Mouse (Mus musculus) liver, embryonic 11.5 days (tissue): ENCODE results near the gene Wwox. TPM values are rescaled to one million over a fixed set of nuclear protein-coding genes. Genes with fewer than 3 reads are reported as not detected.

Experiments used
- ATAC-seq: fragments of 200-750 bp; cut with Nextera tagmentation; replicated peaks from 2 replicates; pipeline ENCODE4 v1.8.0; 2017; ENCODE audit warnings: moderate number of reproducible peaks, mild to moderate bottlenecking, moderate TSS enrichment, moderate library complexity; ENCODE audit not compliant: low FRiP score
- DNase-seq: peaks from one replicate; pipeline ENCODE4 v3.0.0-alpha.2; 2017; ENCODE audit warnings: low spot score
- H3K27ac ChIP-seq: fragments of 300-500 bp; sonication (generic); 2 replicates; pipeline ENCODE4 v1.5.1; 2014; ENCODE audit warnings: mild to moderate bottlenecking, low read depth, low read length, control low read depth
- H3K27me3 ChIP-seq: fragments of 300-500 bp; sonication (generic); replicated peaks from 2 replicates; pipeline ENCODE4 v1.6.1; 2014; ENCODE audit warnings: low read length, mixed read lengths; ENCODE audit not compliant: control insufficient read depth, insufficient read depth
- H3K36me3 ChIP-seq: fragments of 300-500 bp; sonication (generic); 2 replicates; pipeline ENCODE4 v1.6.1; 2014; ENCODE audit warnings: mild to moderate bottlenecking, low read length, moderate library complexity, mixed read lengths; ENCODE audit not compliant: control insufficient read depth, insufficient read depth
- H3K4me1 ChIP-seq: fragments of 300-500 bp; sonication (generic); replicated peaks from 2 replicates; pipeline ENCODE4 v1.6.1; 2014; ENCODE audit warnings: low read length, mixed read lengths; ENCODE audit not compliant: control insufficient read depth, insufficient read depth
- H3K4me2 ChIP-seq: fragments of 300-500 bp; sonication (generic); 2 replicates; pipeline ENCODE4 v1.6.1; 2014; ENCODE audit warnings: mild to moderate bottlenecking, control low read depth, moderate library complexity
- H3K4me3 ChIP-seq: fragments of 300-500 bp; sonication (generic); 2 replicates; pipeline ENCODE4 v1.5.1; 2014; ENCODE audit warnings: low read depth, low read length, control low read depth
- H3K9ac ChIP-seq: fragments of 300-500 bp; sonication (generic); 2 replicates; pipeline ENCODE4 v1.6.1; 2014; ENCODE audit warnings: low read depth, low read length, control low read depth
- H3K9me3 ChIP-seq: fragments of 300-500 bp; sonication (generic); 2 replicates; pipeline ENCODE4 v1.6.1; 2016; ENCODE audit warnings: low read length, inconsistent platforms, mixed read lengths; ENCODE audit not compliant: control insufficient read depth
- WGBS: fragments of 180-500 bp; shearing (Covaris S2); extraction: QIAGEN DNeasy Blood & Tissue Kit; methylation state at CpG from one replicate; pipeline ENCODE4 v1.1.7; 2014; 5-methylcytosine and 5-hydroxymethylcytosine counted together
- polyA plus RNA-seq: library from polyadenylated mRNA; unstranded; fragments of >200 nt; fragmentation: Nextera tagmentation; extraction: Ambion mirVana; gene quantifications from 2 replicates; pipeline ENCODE4 v1.2.1, GENCODE M21; 2014

Wwox gene
- polyA plus RNA-seq, 1 experiment from 2014 or later, result 7.3 TPM

GRCm38 (mm10) chr8:114849461-114849860 lies 410.0 kb downstream of the Wwox start:
- H3K4me3 ChIP-seq, result no peak overlapping the region
- no peak overlapping the region for H3K27ac ChIP-seq
- H3K9me3 ChIP-seq, result no peaks in the 10 kb centered on the region
- no peak for ATAC-seq
- no peaks in the 10 kb centered on the region for H3K27me3 ChIP-seq
- 78% methylated on average over 9 of the region's 9 CpGs for WGBS
- H3K4me2 ChIP-seq, result no peak overlapping the region
- H3K9ac ChIP-seq, result no peak overlapping the region
- no peak for DNase-seq
- H3K36me3 ChIP-seq, result no peaks in the 10 kb centered on the region
- H3K4me1 ChIP-seq, result no peaks in the 10 kb centered on the region; the same call in 1 of the 2 replicates

GRCm38 (mm10) chr8:114850014-114850870 lies 410.8 kb downstream of the Wwox start:
- H3K4me3 ChIP-seq, result no peak overlapping the region
- H3K27me3 ChIP-seq, result no peaks in the 10 kb centered on the region
- H3K4me1 ChIP-seq, result no peaks in the 10 kb centered on the region; the same call in 1 of the 2 replicates
- H3K9ac ChIP-seq, result no peak overlapping the region
- ATAC-seq, result peak; percentile 42; the same call in 1 of the 2 replicates
- H3K36me3 ChIP-seq, result no peaks in the 10 kb centered on the region
- 44% methylated on average over 15 of the region's 15 CpGs for WGBS
- H3K4me2 ChIP-seq, result no peak overlapping the region
- H3K27ac ChIP-seq, result no peak overlapping the region
- no peak for DNase-seq
- no peaks in the 10 kb centered on the region for H3K9me3 ChIP-seq

- WGBS, result 89% methylated on average over 4 of the region's 4 CpGs
- no peak overlapping the region for H3K27ac ChIP-seq
- no peaks in the 10 kb centered on the region for H3K9me3 ChIP-seq
- no peaks in the 10 kb centered on the region for H3K27me3 ChIP-seq
- H3K4me2 ChIP-seq, result no peak overlapping the region
- no peak overlapping the region for H3K4me3 ChIP-seq
- H3K9ac ChIP-seq, result no peak overlapping the region
- no peaks in the 10 kb centered on the region for H3K36me3 ChIP-seq
- no peaks in the 10 kb centered on the region; the same call in 1 of the 2 replicates for H3K4me1 ChIP-seq
- ATAC-seq, result no peak
- DNase-seq, result no peak
Measured at GRCm38 (mm10) chr8:114853765-114854164, 414.3 kb downstream of the Wwox start.

- no peak overlapping the region for H3K27ac ChIP-seq
- no peak overlapping the region for H3K4me3 ChIP-seq
- no peaks in the 10 kb centered on the region for H3K9me3 ChIP-seq
- DNase-seq (no peak), ATAC-seq (no peak)
- no peaks in the 10 kb centered on the region for H3K4me1 ChIP-seq
- H3K27me3 ChIP-seq, result no peaks in the 10 kb centered on the region
- H3K36me3 ChIP-seq, result no peaks in the 10 kb centered on the region
- WGBS, result 76% methylated on average over 7 of the region's 7 CpGs
- H3K9ac ChIP-seq, result no peak overlapping the region
- no peak overlapping the region for H3K4me2 ChIP-seq
Measured at GRCm38 (mm10) chr8:114855833-114856232, 416.4 kb downstream of the Wwox start.

- Histone ChIP-seq H3K9me3 (no peaks in the 10 kb centered on the region), H3K36me3 (no peaks in the 10 kb centered on the region), H3K9ac (no peak overlapping the region), H3K27me3 (no peaks in the 10 kb centered on the region), H3K27ac (no peak overlapping the region), H3K4me1 (no peaks in the 10 kb centered on the region), H3K4me2 (no peak overlapping the region), H3K4me3 (no peak overlapping the region)
- 72% methylated on average over 3 of the region's 3 CpGs for WGBS
- no peak for DNase-seq
- no peak for ATAC-seq
Measured at GRCm38 (mm10) chr8:114865911-114866310, 426.5 kb downstream of the Wwox start.

- no peak for ATAC-seq
Measured at GRCm38 (mm10) chr8:114869321-114869720, 429.9 kb downstream of the Wwox start.

GRCm38 (mm10) chr8:114870410-114870809 lies 431.0 kb downstream of the Wwox start:
- 85% methylated on average over 8 of the region's 8 CpGs for WGBS
- H3K27ac ChIP-seq, result no peak overlapping the region
- DNase-seq (no peak), ATAC-seq (no peak)
- H3K9ac ChIP-seq, result no peak overlapping the region
- H3K9me3 ChIP-seq, result no peaks in the 10 kb centered on the region
- H3K4me1 ChIP-seq, result no peaks in the 10 kb centered on the region; the same call in 1 of the 2 replicates
- H3K4me3 ChIP-seq, result no peak overlapping the region
- no peaks in the 10 kb centered on the region for H3K36me3 ChIP-seq
- H3K4me2 ChIP-seq, result no peak overlapping the region
- no peaks in the 10 kb centered on the region for H3K27me3 ChIP-seq

More at GRCm38 (mm10) chr8:114869321-114869720, 429.9 kb downstream of the Wwox start:
- no peak overlapping the region for H3K9ac ChIP-seq
- no peaks in the 10 kb centered on the region for H3K4me1 ChIP-seq
- no peak for DNase-seq
- H3K4me3 ChIP-seq, result no peak overlapping the region
- H3K36me3 ChIP-seq, result no peaks in the 10 kb centered on the region
- H3K9me3 ChIP-seq, result no peaks in the 10 kb centered on the region
- WGBS, result 87% methylated on average over 6 of the region's 6 CpGs
- no peak overlapping the region for H3K4me2 ChIP-seq
- H3K27me3 ChIP-seq, result no peaks in the 10 kb centered on the region
- H3K27ac ChIP-seq, result no peak overlapping the region

GRCm38 (mm10) chr8:114872491-114872890 lies 433.0 kb downstream of the Wwox start:
- DNase-seq, result no peak
- Histone ChIP-seq H3K9ac (no peak overlapping the region), H3K27ac (no peak overlapping the region), H3K36me3 (no peaks in the 10 kb centered on the region), H3K9me3 (no peaks in the 10 kb centered on the region), H3K4me1 (peaks cover 13% of the 10 kb centered on the region), H3K4me3 (no peak overlapping the region), H3K27me3 (no peaks in the 10 kb centered on the region), H3K4me2 (no peak overlapping the region)
- 73% methylated on average over 3 of the region's 3 CpGs for WGBS
- ATAC-seq, result no peak

GRCm38 (mm10) chr8:114875161-114875560 lies 435.7 kb downstream of the Wwox start:
- Histone ChIP-seq H3K4me1 (peaks cover 39% of the 10 kb centered on the region), H3K4me3 (no peak overlapping the region), H3K27ac (no peak overlapping the region), H3K9me3 (no peaks in the 10 kb centered on the region), H3K27me3 (no peaks in the 10 kb centered on the region), H3K36me3 (no peaks in the 10 kb centered on the region), H3K4me2 (no peak overlapping the region), H3K9ac (no peak overlapping the region)
- no peak for ATAC-seq
- no peak for DNase-seq
- WGBS, result 65% methylated on average over 5 of the region's 5 CpGs
